Mouse (Mus musculus): Measurements from ENCODE around the gene Mapt. TPM values are rescaled to one million over a fixed set of nuclear protein-coding genes. Genes with fewer than 3 reads are reported as not detected.
A peak's percentile ranks its signal among the peaks of the same experiment; 100 is the strongest.

Mapt gene
- polyA plus RNA-seq, 2 experiments, result 0.17 to 0.43 TPM

GRCm38 (mm10) chr11:104346931-104347330 lies 115.7 kb downstream of the Mapt start:
- no peak for ATAC-seq (ENCODE audit: insufficient read depth)
- Histone ChIP-seq H3K4me1 (replicated peaks; ENCODE audit: control insufficient read depth in 2 of 2, insufficient read depth in 2 of 2, low read length in 1 of 2) (no peaks in the 10 kb centered on the region), H3K27me3 (ENCODE audit: control insufficient read depth, insufficient read depth, low read length) (no peaks in the 10 kb centered on the region), H3K9ac (replicated peaks) (no peak overlapping the region), H3K4me3 (ENCODE audit: insufficient read depth in 1 of 2, low read depth in 2 of 2, low read length in 2 of 2) (no peak overlapping the region), H3K9me3 (ENCODE audit: control insufficient read depth, low read length) (no peaks in the 10 kb centered on the region), H3K27ac (no peak overlapping the region), H3K4me2 (ENCODE audit: low read depth) (no peak overlapping the region), H3K36me3 (replicated peaks; ENCODE audit: control insufficient read depth, insufficient read depth, low read depth) (peaks cover 55% of the 10 kb centered on the region)
- no peak for TF ChIP-seq EP300 (IDR thresholded peaks at IDR 0.05; ENCODE audit: low read depth)
- TF ChIP-seq CTCF (IDR thresholded peaks at IDR 0.05; ENCODE audit: low read depth), result peak; percentile 50; the same call in 1 of the 2 replicates
- WGBS (ENCODE audit: insufficient replicate concordance), result 47% methylated on average over 3 of the region's 3 CpGs
- peak in 1 of 3 experiments; percentile 7 for DNase-seq (ENCODE audit: low read depth in 3 of 3, low spot score in 3 of 3)

GRCm38 (mm10) chr11:104361790-104362189 lies 130.6 kb downstream of the Mapt start:
- Histone ChIP-seq H3K4me3 (ENCODE audit: insufficient read depth in 1 of 2, low read depth in 2 of 2, low read length in 2 of 2) (no peak overlapping the region), H3K4me2 (ENCODE audit: low read depth) (no peak overlapping the region), H3K27ac (no peak overlapping the region), H3K9me3 (ENCODE audit: control insufficient read depth, low read length) (no peaks in the 10 kb centered on the region), H3K4me1 (replicated peaks; ENCODE audit: control insufficient read depth in 2 of 2, insufficient read depth in 2 of 2, low read length in 1 of 2) (peaks cover 0 to 2% of the 10 kb centered on the region in 2 experiments; a peak in 1 of 4 replicates), H3K27me3 (ENCODE audit: control insufficient read depth, insufficient read depth, low read length) (no peaks in the 10 kb centered on the region), H3K9ac (replicated peaks) (no peak overlapping the region), H3K36me3 (replicated peaks; ENCODE audit: control insufficient read depth, insufficient read depth, low read depth) (peaks cover 4% of the 10 kb centered on the region)
- DNase-seq (ENCODE audit: low read depth in 3 of 3, low spot score in 3 of 3), result no peak
- TF ChIP-seq CTCF (IDR thresholded peaks at IDR 0.05; ENCODE audit: low read depth) (no peak), EP300 (IDR thresholded peaks at IDR 0.05; ENCODE audit: low read depth) (no peak)
- ATAC-seq (ENCODE audit: insufficient read depth), result no peak
- 13% methylated on average over 2 of the region's 2 CpGs for WGBS (ENCODE audit: insufficient replicate concordance)

GRCm38 (mm10) chr11:104362704-104363103 lies 131.5 kb downstream of the Mapt start:
- ATAC-seq (ENCODE audit: insufficient read depth) (no peak), DNase-seq (ENCODE audit: low read depth in 3 of 3, low spot score in 3 of 3) (no peak)
- Histone ChIP-seq H3K4me3 (ENCODE audit: insufficient read depth in 1 of 2, low read depth in 2 of 2, low read length in 2 of 2) (no peak overlapping the region), H3K27ac (no peak overlapping the region), H3K9ac (replicated peaks) (no peak overlapping the region), H3K9me3 (ENCODE audit: control insufficient read depth, low read length) (no peaks in the 10 kb centered on the region), H3K27me3 (ENCODE audit: control insufficient read depth, insufficient read depth, low read length) (no peaks in the 10 kb centered on the region), H3K4me2 (ENCODE audit: low read depth) (no peak overlapping the region), H3K4me1 (replicated peaks; ENCODE audit: control insufficient read depth in 2 of 2, insufficient read depth in 2 of 2, low read length in 1 of 2) (peaks cover 0 to 2% of the 10 kb centered on the region in 2 experiments; a peak in 1 of 4 replicates), H3K36me3 (replicated peaks; ENCODE audit: control insufficient read depth, insufficient read depth, low read depth) (no peaks in the 10 kb centered on the region; the same call in none of the 2 replicates)
- TF ChIP-seq EP300 (IDR thresholded peaks at IDR 0.05; ENCODE audit: low read depth), result no peak
- TF ChIP-seq CTCF (IDR thresholded peaks at IDR 0.05; ENCODE audit: low read depth), result no peak
- 59% methylated on average over 1 of the region's 1 CpGs for WGBS (ENCODE audit: insufficient replicate concordance)

DNA sequence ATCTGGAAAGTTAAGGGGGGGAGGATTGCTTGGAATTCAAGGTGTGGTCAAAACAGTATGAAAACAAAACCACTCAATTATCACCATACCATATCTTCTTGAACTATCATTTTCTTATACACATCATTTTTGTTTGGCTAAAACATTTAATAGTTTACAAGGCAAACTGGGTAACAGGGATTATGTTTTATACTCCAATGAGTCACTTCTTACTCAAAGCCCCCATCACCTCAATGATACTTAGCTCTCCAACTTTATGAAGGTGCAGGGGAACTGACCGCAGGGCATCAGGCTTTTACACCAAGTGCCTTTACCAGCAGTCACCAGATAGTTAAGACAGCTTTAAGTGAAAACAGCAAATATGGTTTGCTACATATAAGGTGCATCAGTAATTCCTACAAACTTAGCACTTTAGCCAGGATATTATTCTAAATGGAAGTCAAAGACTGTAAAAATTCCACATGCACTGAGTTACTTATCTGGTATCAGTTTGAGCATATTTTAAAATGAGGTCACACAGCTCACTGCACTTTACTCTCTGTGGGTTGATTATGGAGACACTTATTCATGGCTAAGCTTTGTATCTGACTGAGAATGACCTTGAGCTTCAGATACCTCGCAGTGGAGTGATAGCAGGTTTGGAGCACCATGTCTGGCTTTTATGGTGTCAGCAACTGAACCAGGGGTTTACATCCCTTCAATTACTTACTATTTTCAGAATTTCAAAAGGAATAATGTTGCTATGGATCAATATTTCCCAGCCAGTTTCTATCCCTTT lies 132.8 kb downstream of the Mapt start:
- H3K27ac ChIP-seq, result no peak overlapping the region
- no peaks in the 10 kb centered on the region for H3K9me3 ChIP-seq (ENCODE audit: control insufficient read depth, low read length)
- H3K4me2 ChIP-seq (ENCODE audit: low read depth), result no peak overlapping the region
- H3K27me3 ChIP-seq (ENCODE audit: control insufficient read depth, insufficient read depth, low read length), result no peaks in the 10 kb centered on the region
- no peak overlapping the region for H3K4me3 ChIP-seq (ENCODE audit: insufficient read depth in 1 of 2, low read depth in 2 of 2, low read length in 2 of 2)
- 67% methylated on average over 2 of the region's 2 CpGs for WGBS (ENCODE audit: insufficient replicate concordance)
- H3K9ac ChIP-seq (replicated peaks), result no peak overlapping the region
- TF ChIP-seq CTCF (IDR thresholded peaks at IDR 0.05; ENCODE audit: low read depth) (no peak), EP300 (IDR thresholded peaks at IDR 0.05; ENCODE audit: low read depth) (no peak)
- DNase-seq (ENCODE audit: low read depth in 3 of 3, low spot score in 3 of 3) (no peak), ATAC-seq (ENCODE audit: insufficient read depth) (no peak)
- peaks cover 3% of the 10 kb centered on the region for H3K36me3 ChIP-seq (replicated peaks; ENCODE audit: control insufficient read depth, insufficient read depth, low read depth)
- peaks cover 0 to under 1% of the 10 kb centered on the region in 2 experiments; a peak in 1 of 4 replicates for H3K4me1 ChIP-seq (replicated peaks; ENCODE audit: control insufficient read depth in 2 of 2, insufficient read depth in 2 of 2, low read length in 1 of 2)

GRCm38 (mm10) chr11:104367486-104368190 lies 136.4 kb downstream of the Mapt start:
- DNase-seq (ENCODE audit: low read depth in 3 of 3, low spot score in 3 of 3) (no peak), ATAC-seq (ENCODE audit: insufficient read depth) (no peak)
- Histone ChIP-seq H3K27ac (no peak overlapping the region), H3K4me3 (ENCODE audit: insufficient read depth in 1 of 2, low read depth in 2 of 2, low read length in 2 of 2) (no peak overlapping the region), H3K9me3 (ENCODE audit: control insufficient read depth, low read length) (no peaks in the 10 kb centered on the region), H3K4me1 (replicated peaks; ENCODE audit: control insufficient read depth in 2 of 2, insufficient read depth in 2 of 2, low read length in 1 of 2) (no peaks in the 10 kb centered on the region), H3K27me3 (ENCODE audit: control insufficient read depth, insufficient read depth, low read length) (no peaks in the 10 kb centered on the region), H3K9ac (replicated peaks) (no peak overlapping the region), H3K4me2 (ENCODE audit: low read depth) (no peak overlapping the region), H3K36me3 (replicated peaks; ENCODE audit: control insufficient read depth, insufficient read depth, low read depth) (peaks cover 4% of the 10 kb centered on the region)
- no peak for TF ChIP-seq CTCF (IDR thresholded peaks at IDR 0.05; ENCODE audit: low read depth)
- no peak for TF ChIP-seq EP300 (IDR thresholded peaks at IDR 0.05; ENCODE audit: low read depth)
- 52% methylated on average over 5 of the region's 5 CpGs for WGBS (ENCODE audit: insufficient replicate concordance)

Measured in liver, embryonic 14.5 days (tissue).